Mouse (Mus musculus) heart, postnatal 25 days (tissue): ENCODE measurements around the gene Ferd3l. TPM values are rescaled to one million over a fixed set of nuclear protein-coding genes. Genes with fewer than 3 reads are reported as not detected.

Source experiments
- DNase-seq: peaks from one replicate; pipeline ENCODE4 v3.0.0; 2022; ENCODE audit warnings: low spot score
- intact Hi-C: fragments of 180-260 bp; cut with DNase I; formaldehyde crosslinking; loops from one replicate; pipeline ENCODE4 v1.15.1; 2025
- total RNA-seq, 2 experiments: library from RNA; stranded (reverse); gene quantifications; 2 replicates each; pipeline ENCODE4 v1.2.3; 2021

Gene Ferd3l
- total RNA-seq, 2 experiments from 2014 or later, result not detected

GRCm38 (mm10) chr12:33963671-33964369 is 35.6 kb downstream of the Ferd3l start:
- intact Hi-C loops, result no loop called here
- DNase-seq, result no peak

GRCm38 (mm10) chr12:33964427-33964826 is 36.2 kb downstream of the Ferd3l start:
- intact Hi-C loops, result no loop called here
- no peak for DNase-seq

DNA sequence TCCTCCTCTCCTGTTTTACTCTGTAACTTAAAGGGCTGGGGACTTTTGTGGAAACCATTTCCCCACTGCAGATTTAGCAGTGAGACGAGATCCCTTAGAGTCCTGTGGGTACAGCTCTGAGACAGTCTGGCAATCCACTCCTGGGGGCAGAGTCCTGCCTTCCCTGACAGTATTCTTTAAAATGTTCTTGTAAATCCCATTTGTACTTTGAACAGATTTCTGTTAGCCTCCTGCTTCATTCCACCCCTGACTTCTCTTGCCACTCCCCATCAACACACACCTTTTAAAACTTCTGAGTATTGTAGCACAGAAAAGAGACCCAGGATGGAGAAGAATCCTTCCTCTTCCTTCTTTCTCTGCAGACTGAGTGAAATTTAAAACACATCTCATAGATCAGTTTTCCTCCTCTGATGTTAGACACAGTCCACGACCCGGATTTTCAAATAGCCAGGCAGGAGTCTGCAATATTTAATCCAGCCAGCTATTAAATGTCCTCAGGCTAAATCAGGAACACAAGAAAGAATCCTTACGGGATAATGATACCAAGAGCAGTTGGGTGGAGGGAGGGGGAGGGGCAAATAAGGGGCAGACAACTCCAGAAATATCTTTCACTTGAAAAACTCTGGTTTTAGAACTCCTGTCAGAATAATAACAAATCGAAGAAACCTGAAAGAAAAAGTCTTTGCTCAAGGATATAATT is 37.6 kb downstream of the Ferd3l start:
- intact Hi-C loops, result no loop called here
- no peak for DNase-seq

- intact Hi-C loops, result no loop called here
- no peak for DNase-seq
Observed at GRCm38 (mm10) chr12:33966490-33967415, 38.5 kb downstream of the Ferd3l start.

DNA sequence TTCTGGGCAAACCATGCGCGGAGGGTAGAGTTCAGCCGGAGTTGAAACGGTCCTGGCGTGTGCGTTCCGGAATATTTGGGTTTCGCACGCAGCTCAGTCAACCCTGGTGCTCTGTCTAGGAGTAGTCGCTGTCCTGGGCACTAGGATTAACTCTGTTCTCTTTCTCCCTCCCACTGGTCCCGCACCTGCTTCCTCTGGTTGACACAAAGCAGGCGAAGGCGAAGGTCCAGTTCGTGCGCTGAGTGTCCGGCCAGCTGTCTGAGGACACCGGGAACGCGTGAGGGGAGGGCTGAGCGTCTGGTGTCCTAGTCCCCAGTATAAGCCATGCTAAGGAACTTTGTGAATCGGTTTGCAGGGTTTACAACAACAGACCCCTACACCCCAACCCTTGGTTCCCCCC is 39.3 kb downstream of the Ferd3l start:
- DNase-seq, result no peak
- intact Hi-C loops, result no loop called here

- DNase-seq, result no peak
- intact Hi-C loops, result no loop called here
Observed at GRCm38 (mm10) chr12:33968041-33968897, 40.0 kb downstream of the Ferd3l start.

GRCm38 (mm10) chr12:33968898-33969178 is 40.6 kb downstream of the Ferd3l start:
- intact Hi-C loops, result no loop called here

More at GRCm38 (mm10) chr12:33968898-33969178, 40.6 kb downstream of the Ferd3l start:
- no peak for DNase-seq

Other genes starting within 250 kb of the Ferd3l start
- 1 to 10 TPM; 1.9 to 2.0 TPM for gene Twist1, start 29.2 kb downstream of the Ferd3l start, total RNA-seq